12 mouse cellular contexts compared by ENCODE assay signal in the genomic region with DNA sequence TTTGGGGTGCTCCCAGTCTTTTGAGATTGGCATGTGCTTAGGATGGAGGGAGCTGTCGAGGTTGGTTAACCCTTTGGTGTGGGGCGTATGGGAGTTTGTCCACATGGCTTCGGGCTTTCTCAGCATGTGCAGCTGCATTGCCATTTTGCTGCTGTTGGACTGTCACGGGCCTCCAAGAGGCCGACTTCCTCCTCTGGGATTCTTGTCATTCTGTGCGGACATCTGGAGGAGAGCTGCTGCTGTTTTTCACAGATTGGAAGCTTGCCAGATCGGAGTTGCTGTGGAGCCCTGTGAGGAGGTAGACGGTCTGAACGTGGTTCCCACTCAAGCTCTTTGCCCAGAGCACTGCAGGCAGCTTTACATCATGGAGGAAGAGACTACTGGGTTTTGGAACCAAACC. TPM values are rescaled to one million over a fixed set of nuclear protein-coding genes. Genes with fewer than 3 reads are reported as not detected.
DNase-seq lines count a peak whose midpoint lies in the region; ATAC-seq and TF ChIP-seq lines count a peak whose summit lies in the region.
"Had no signal": no experiment of that assay in that cellular context is flagged by ENCODE, and none has a peak within 500 bp of the region (broad histone marks: within the 10 kb centered on the region; RNA-seq: fewer than 3 reads in every experiment).

No protein-coding gene starts in this region.

- TF ChIP-seq CTCF in layer of hippocampus, adult 2 months (conservative IDR thresholded peaks at IDR 0.05), result no peak

- H3K36me3 ChIP-seq in forebrain, embryonic 14.5 days (ENCODE audit: control insufficient read depth, insufficient read depth, low read length), result 0 out of 2 replicates have a peak, but pooled peaks cover 7% of the 10 kb centered on the region
- H3K36me3 ChIP-seq in forebrain, embryonic 10.5 days (replicated peaks), result peaks cover 64% of the 10 kb centered on the region
- no peaks in the 10 kb centered on the region for H3K36me3 ChIP-seq in intestine, embryonic 14.5 days (ENCODE audit: control insufficient read depth, insufficient read depth, low read length)
- no peaks in the 10 kb centered on the region for H3K36me3 ChIP-seq in intestine, embryonic 15.5 days
- 0 out of 2 replicates have a peak, but pooled peaks cover 5% of the 10 kb centered on the region for H3K36me3 ChIP-seq in neural tube, embryonic 13.5 days

- H3K4me1 ChIP-seq in forebrain, embryonic 14.5 days (ENCODE audit: control insufficient read depth, insufficient read depth, low read length), result peaks cover 28% of the 10 kb centered on the region
- H3K4me1 ChIP-seq in forebrain, embryonic 10.5 days, result peaks cover 45% of the 10 kb centered on the region
- peaks cover 18% of the 10 kb centered on the region for H3K4me1 ChIP-seq in intestine, embryonic 14.5 days (replicated peaks; ENCODE audit: control insufficient read depth, insufficient read depth, low read length)
- H3K4me1 ChIP-seq in intestine, embryonic 15.5 days (replicated peaks), result peaks cover 20% of the 10 kb centered on the region; the same call in 1 of the 2 replicates
- peaks cover 72% of the 10 kb centered on the region for H3K4me1 ChIP-seq in neural tube, embryonic 13.5 days (replicated peaks)

- H3K4me3 ChIP-seq in forebrain, embryonic 14.5 days (ENCODE audit: low read depth, low read length), result no peak overlapping the region
- H3K4me3 ChIP-seq in forebrain, embryonic 10.5 days, result no peak overlapping the region
- H3K4me3 ChIP-seq in intestine, embryonic 14.5 days (ENCODE audit: low read depth, low read length), result no peak overlapping the region
- H3K4me3 ChIP-seq in intestine, embryonic 15.5 days (replicated peaks), result no peak overlapping the region
- H3K4me3 ChIP-seq in neural tube, embryonic 13.5 days, result no peak overlapping the region
- no peak overlapping the region for H3K4me3 ChIP-seq in layer of hippocampus, adult 2 months

- no peak overlapping the region for H3K9ac ChIP-seq in forebrain, embryonic 14.5 days (ENCODE audit: low read length)
- H3K9ac ChIP-seq in intestine, embryonic 14.5 days (ENCODE audit: low read length), result no peak overlapping the region
- H3K9ac ChIP-seq in intestine, embryonic 15.5 days, result no peak overlapping the region
- no peak overlapping the region for H3K9ac ChIP-seq in neural tube, embryonic 13.5 days

- no peaks in the 10 kb centered on the region for H3K27me3 ChIP-seq in forebrain, embryonic 14.5 days (replicated peaks; ENCODE audit: control insufficient read depth, insufficient read depth, low read length)
- no peaks in the 10 kb centered on the region for H3K27me3 ChIP-seq in forebrain, embryonic 10.5 days (ENCODE audit: poor library complexity, severe bottlenecking)
- no peaks in the 10 kb centered on the region for H3K27me3 ChIP-seq in intestine, embryonic 14.5 days (replicated peaks; ENCODE audit: control insufficient read depth, insufficient read depth, low read length)
- 0 out of 2 replicates have a peak, but pooled peaks cover under 1% of the 10 kb centered on the region for H3K27me3 ChIP-seq in intestine, embryonic 15.5 days (replicated peaks)
- H3K27me3 ChIP-seq in neural tube, embryonic 13.5 days, result no peaks in the 10 kb centered on the region

- no peak for ATAC-seq in forebrain, embryonic 14.5 days
- ATAC-seq in intestine, embryonic 14.5 days (replicated peaks; ENCODE audit: low FRiP score, low TSS enrichment, low read depth), result no peak
- no peak for ATAC-seq in intestine, embryonic 15.5 days
- no peak for ATAC-seq in neural tube, embryonic 13.5 days (ENCODE audit: low read depth)

- no peaks in the 10 kb centered on the region for H3K9me3 ChIP-seq in forebrain, embryonic 14.5 days (replicated peaks; ENCODE audit: control insufficient read depth, low read length)
- H3K9me3 ChIP-seq in forebrain, embryonic 10.5 days, result 0 out of 2 replicates have a peak, but pooled peaks cover 2% of the 10 kb centered on the region
- no peaks in the 10 kb centered on the region for H3K9me3 ChIP-seq in intestine, embryonic 14.5 days (ENCODE audit: control insufficient read depth, low read length)
- H3K9me3 ChIP-seq in intestine, embryonic 15.5 days, result no peaks in the 10 kb centered on the region
- no peaks in the 10 kb centered on the region for H3K9me3 ChIP-seq in neural tube, embryonic 13.5 days

- peak; percentile 65 for DNase-seq in forebrain, embryonic 14.5 days (ENCODE audit: low spot score)
- DNase-seq in forebrain, embryonic 10.5 days (ENCODE audit: extremely low spot score, low spot score), result no peak
- DNase-seq in intestine, embryonic 14.5 days (ENCODE audit: low spot score), result peak; percentile 65
- DNase-seq in neural tube, embryonic 10.5 days (ENCODE audit: extremely low spot score, low spot score), result no peak
- DNase-seq in layer of hippocampus, adult 2 months (ENCODE audit: low spot score in 2 of 2), result no peak
- DNase-seq in spleen, postnatal 14 days (ENCODE audit: low spot score in 2 of 2), result no peak
- DNase-seq: adrenal gland, adult 2 months; cerebellum, adult 8-10 months; left cerebral cortex, postnatal 4 days had no signal

- peak overlapping the region; percentile 18; the same call in 1 of the 2 replicates for H3K4me2 ChIP-seq in forebrain, embryonic 14.5 days (ENCODE audit: low read length)
- H3K4me2 ChIP-seq in intestine, embryonic 14.5 days (ENCODE audit: low read length), result no peak overlapping the region
- H3K4me2 ChIP-seq in intestine, embryonic 15.5 days (replicated peaks), result no peak overlapping the region
- peak overlapping the region; percentile 16; the same call in 1 of the 2 replicates for H3K4me2 ChIP-seq in neural tube, embryonic 13.5 days

- peak overlapping the region; percentile 33 for H3K27ac ChIP-seq in forebrain, embryonic 14.5 days (ENCODE audit: low read depth, low read length)
- no peak overlapping the region for H3K27ac ChIP-seq in forebrain, embryonic 10.5 days
- H3K27ac ChIP-seq in intestine, embryonic 14.5 days (ENCODE audit: low read depth), result no peak overlapping the region
- H3K27ac ChIP-seq in intestine, embryonic 15.5 days, result no peak overlapping the region
- H3K27ac ChIP-seq in neural tube, embryonic 13.5 days (replicated peaks), result no peak overlapping the region
- H3K27ac ChIP-seq in layer of hippocampus, adult 2 months, result no peak overlapping the region
- H3K27ac ChIP-seq: macrophage had no signal

- 44% methylated on average over 9 of the region's 9 CpGs for WGBS in forebrain, embryonic 14.5 days
- WGBS in forebrain, embryonic 10.5 days, result 86% methylated on average over 9 of the region's 9 CpGs
- 29% methylated on average over 9 of the region's 9 CpGs for WGBS in intestine, embryonic 14.5 days
- 31% methylated on average over 9 of the region's 9 CpGs for WGBS in intestine, embryonic 15.5 days
- 39% methylated on average over 9 of the region's 9 CpGs for WGBS in neural tube, embryonic 13.5 days

RNA-seq across cellular contexts. Expression of gene Lrrc8d, which starts 4.8 kb away (rescaled TPM):
- polyA plus RNA-seq in forebrain, embryonic 14.5 days (2014; fragmentation: Nextera tagmentation; extraction: Ambion mirVana), result 23.3 and 31.7 TPM in 2 replicates
- 19.9 and 20.1 TPM in 2 replicates for polyA plus RNA-seq in forebrain, embryonic 10.5 days (2016; fragmentation: Nextera tagmentation; extraction: Ambion mirVana)
- polyA plus RNA-seq in intestine, embryonic 14.5 days (2014; fragmentation: Nextera tagmentation; extraction: Ambion mirVana), result 17.3 and 19.2 TPM in 2 replicates
- 14.8 and 16.2 TPM in 2 replicates for polyA plus RNA-seq in intestine, embryonic 15.5 days (2015; fragmentation: Nextera tagmentation; extraction: Ambion mirVana)
- polyA plus RNA-seq in neural tube, embryonic 13.5 days (2015; fragmentation: Nextera tagmentation; extraction: Ambion mirVana), result 37.6 and 39.4 TPM in 2 replicates
- total RNA-seq in layer of hippocampus, adult 2 months (2021), result 10 to 100 TPM; 49.9 to 52.7 TPM

Comparison
In these comparisons a context has a peak if more than half of its experiments do, and no peak if none do; other contexts are left out.
1. DNase-seq: peak in forebrain, embryonic 14.5 days (single experiment) and intestine, embryonic 14.5 days (single experiment); none in forebrain, embryonic 10.5 days (single experiment), neural tube, embryonic 10.5 days (single experiment), layer of hippocampus, adult 2 months (0 of 2) and spleen, postnatal 14 days (0 of 2).
2. H3K4me2 ChIP-seq: peak in forebrain, embryonic 14.5 days (single experiment) and neural tube, embryonic 13.5 days (single experiment); none in intestine, embryonic 14.5 days (single experiment) and intestine, embryonic 15.5 days (single experiment).